Mouse (Mus musculus): ENCODE data around the gene Chst4. TPM values are rescaled to one million over a fixed set of nuclear protein-coding genes. Genes with fewer than 3 reads are reported as not detected.

Gene Chst4
- polyA plus RNA-seq, 1 experiment from 2014 or later = not detected

DNA sequence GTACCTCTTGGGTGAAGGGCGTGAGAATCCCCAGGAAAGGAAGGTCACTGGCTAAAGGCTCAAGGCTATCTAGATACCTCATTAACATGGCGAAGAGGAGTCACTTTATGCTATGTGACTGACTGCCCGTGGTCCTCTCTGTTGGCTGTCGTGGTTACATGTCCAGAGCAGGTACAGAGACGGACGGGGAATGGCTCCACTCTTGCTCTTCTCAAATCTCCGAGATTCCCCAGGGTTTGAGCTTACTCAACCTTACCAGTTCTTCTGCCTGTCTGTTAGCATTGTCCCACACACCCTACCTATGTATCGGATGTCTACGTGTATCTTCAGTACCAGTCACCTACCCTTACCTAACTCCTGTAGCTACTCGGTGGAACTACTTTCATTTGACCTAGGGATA, 39.6 kb downstream of the Chst4 start:
- Histone ChIP-seq H3K36me3 (replicated peaks) (no peaks in the 10 kb centered on the region), H3K4me3 (no peak overlapping the region), H3K4me1 (no peaks in the 10 kb centered on the region), H3K9me3 (no peaks in the 10 kb centered on the region), H3K27ac (replicated peaks) (no peak overlapping the region), H3K27me3 (replicated peaks; ENCODE audit: low read depth, poor library complexity, severe bottlenecking) (no peaks in the 10 kb centered on the region)
- DNase-seq (ENCODE audit: low spot score) = no peak
- whole genome bisulfite sequencing = 87% methylated on average over 10 of the region's 10 CpGs

GRCm38 (mm10) chr8:109998066-109998465, 41.5 kb downstream of the Chst4 start:
- DNase-seq (ENCODE audit: low spot score) = no peak
- no peaks in the 10 kb centered on the region for H3K4me1 ChIP-seq

DNA sequence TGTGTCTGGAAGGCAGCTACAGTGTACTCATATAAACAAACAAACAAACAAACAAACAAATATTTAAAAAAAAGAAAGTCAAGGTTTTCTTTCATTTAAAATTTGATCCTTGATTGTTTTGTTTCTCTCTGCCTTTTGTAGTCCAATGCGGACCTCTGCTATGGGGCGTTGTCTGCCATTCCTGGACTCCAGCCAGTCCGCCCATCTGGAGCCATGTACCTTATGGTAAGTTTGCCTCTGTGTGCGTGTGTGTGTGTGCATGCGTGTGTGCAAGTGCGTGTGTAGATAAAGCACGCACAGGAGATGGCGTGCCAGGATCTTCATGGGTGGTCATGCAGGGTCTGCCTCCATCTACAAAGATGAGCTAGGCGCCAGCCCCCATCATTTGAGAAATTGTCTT, 42.2 kb downstream of the Chst4 start:
- H3K4me1 ChIP-seq = no peaks in the 10 kb centered on the region
- H3K27ac ChIP-seq (replicated peaks) = no peak overlapping the region
- WGBS = 93% methylated on average over 9 of the region's 9 CpGs
- no peaks in the 10 kb centered on the region for H3K27me3 ChIP-seq (replicated peaks; ENCODE audit: low read depth, poor library complexity, severe bottlenecking)
- DNase-seq (ENCODE audit: low spot score) = no peak
- H3K4me3 ChIP-seq = no peak overlapping the region
- no peaks in the 10 kb centered on the region for H3K9me3 ChIP-seq
- H3K36me3 ChIP-seq (replicated peaks) = no peaks in the 10 kb centered on the region

More at GRCm38 (mm10) chr8:109998066-109998465, 41.5 kb downstream of the Chst4 start:
- H3K4me3 ChIP-seq = no peak overlapping the region
- WGBS = 86% methylated on average over 7 of the region's 7 CpGs
- no peak overlapping the region for H3K27ac ChIP-seq (replicated peaks)
- no peaks in the 10 kb centered on the region for H3K36me3 ChIP-seq (replicated peaks)
- H3K27me3 ChIP-seq (replicated peaks; ENCODE audit: low read depth, poor library complexity, severe bottlenecking) = no peaks in the 10 kb centered on the region
- no peaks in the 10 kb centered on the region for H3K9me3 ChIP-seq

- H3K4me1 ChIP-seq = no peaks in the 10 kb centered on the region
- WGBS = 86% methylated on average over 1 of the region's 1 CpGs
- no peak overlapping the region for H3K4me3 ChIP-seq
- H3K9me3 ChIP-seq = no peaks in the 10 kb centered on the region
- DNase-seq (ENCODE audit: low spot score) = no peak
- H3K27ac ChIP-seq (replicated peaks) = no peak overlapping the region
- H3K36me3 ChIP-seq (replicated peaks) = no peaks in the 10 kb centered on the region
- no peaks in the 10 kb centered on the region for H3K27me3 ChIP-seq (replicated peaks; ENCODE audit: low read depth, poor library complexity, severe bottlenecking)
These were observed 46.6 kb downstream of the Chst4 start for GRCm38 (mm10) chr8:109992951-109993350.

DNA sequence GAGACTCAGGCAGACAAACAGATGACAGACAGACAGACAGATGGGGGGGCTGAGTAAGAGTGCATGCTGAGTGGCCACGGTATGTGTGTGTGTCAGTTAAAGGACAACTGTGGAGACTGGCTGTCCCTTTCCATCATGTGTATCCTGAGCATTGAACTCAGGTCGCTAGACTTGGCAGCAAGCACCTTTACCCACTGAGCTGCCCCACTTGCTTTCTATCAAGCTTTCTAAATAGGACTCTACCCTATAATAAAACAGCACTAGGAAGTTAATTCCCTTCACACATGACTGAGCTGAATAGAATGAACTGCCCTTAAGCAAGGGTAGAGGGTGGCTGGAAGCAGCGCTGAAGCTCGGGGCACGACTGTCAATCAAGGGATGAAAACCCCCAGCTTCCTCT, 47.4 kb downstream of the Chst4 start:
- no peak overlapping the region for H3K4me3 ChIP-seq
- 80% methylated on average over 5 of the region's 5 CpGs for WGBS
- no peaks in the 10 kb centered on the region for H3K9me3 ChIP-seq
- no peaks in the 10 kb centered on the region for H3K4me1 ChIP-seq
- no peaks in the 10 kb centered on the region for H3K36me3 ChIP-seq (replicated peaks)
- H3K27me3 ChIP-seq (replicated peaks; ENCODE audit: low read depth, poor library complexity, severe bottlenecking) = no peaks in the 10 kb centered on the region
- no peak for DNase-seq (ENCODE audit: low spot score)
- no peak overlapping the region for H3K27ac ChIP-seq (replicated peaks)

DNA sequence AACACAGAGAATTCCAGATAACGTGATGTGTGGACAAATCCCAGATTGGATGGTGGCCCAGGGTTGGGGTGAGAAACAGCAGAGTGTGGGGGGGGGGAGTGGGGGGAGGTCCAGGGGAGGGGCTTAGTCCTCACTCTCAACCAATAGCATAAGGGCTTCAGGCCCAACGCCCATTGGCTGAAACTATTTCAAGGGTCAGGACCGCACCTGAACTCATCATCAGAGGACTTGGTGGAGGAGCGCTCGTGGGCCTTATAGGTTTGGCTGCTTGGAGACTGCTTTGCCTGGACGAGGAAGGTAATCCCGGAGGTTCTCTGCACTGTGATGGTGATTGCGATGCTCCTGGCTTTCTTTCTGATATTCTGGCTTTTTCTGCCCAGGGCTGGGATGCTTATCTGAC, 49.3 kb downstream of the Chst4 start, which contains the start of gene Tat:
Gene Tat, plus strand, starts transcription at position 214 of the 400 bp plus-strand sequence.
- WGBS = 83% methylated on average over 8 of the region's 8 CpGs
- DNase-seq (ENCODE audit: low spot score) = no peak
- Histone ChIP-seq H3K9me3 (no peaks in the 10 kb centered on the region), H3K36me3 (replicated peaks) (no peaks in the 10 kb centered on the region), H3K27ac (replicated peaks) (no peak within 1 kb of the TSS), H3K4me3 (no peak within 1 kb of the TSS), H3K4me1 (no peaks in the 10 kb centered on the region), H3K27me3 (replicated peaks; ENCODE audit: low read depth, poor library complexity, severe bottlenecking) (no peaks in the 10 kb centered on the region)

DNA sequence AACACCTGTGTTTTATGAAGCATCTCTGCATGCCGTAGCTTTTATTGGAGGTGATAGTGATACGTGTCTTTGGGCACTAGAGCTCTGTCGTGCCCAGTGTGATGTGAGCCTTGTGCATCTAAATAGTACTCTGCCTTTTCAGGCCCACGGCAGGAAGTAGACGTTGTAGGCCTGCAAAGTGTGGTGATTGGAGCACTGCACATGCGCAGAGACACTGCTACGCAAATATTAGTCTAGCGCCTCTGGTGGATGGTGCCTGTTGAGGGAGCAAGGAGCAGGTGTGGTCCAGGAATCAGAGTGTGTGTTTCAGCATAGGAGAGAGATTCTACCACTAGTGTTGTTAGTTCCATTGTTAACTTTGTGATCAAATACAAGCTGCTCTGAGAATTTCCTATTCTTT, 50.4 kb downstream of the Chst4 start:
- DNase-seq (ENCODE audit: low spot score) = no peak
- WGBS = 91% methylated on average over 8 of the region's 8 CpGs
- no peaks in the 10 kb centered on the region for H3K4me1 ChIP-seq
- H3K4me3 ChIP-seq = no peak overlapping the region
- no peak overlapping the region for H3K27ac ChIP-seq (replicated peaks)
- no peaks in the 10 kb centered on the region for H3K9me3 ChIP-seq
- no peaks in the 10 kb centered on the region for H3K27me3 ChIP-seq (replicated peaks; ENCODE audit: low read depth, poor library complexity, severe bottlenecking)
- H3K36me3 ChIP-seq (replicated peaks) = no peaks in the 10 kb centered on the region

DNA sequence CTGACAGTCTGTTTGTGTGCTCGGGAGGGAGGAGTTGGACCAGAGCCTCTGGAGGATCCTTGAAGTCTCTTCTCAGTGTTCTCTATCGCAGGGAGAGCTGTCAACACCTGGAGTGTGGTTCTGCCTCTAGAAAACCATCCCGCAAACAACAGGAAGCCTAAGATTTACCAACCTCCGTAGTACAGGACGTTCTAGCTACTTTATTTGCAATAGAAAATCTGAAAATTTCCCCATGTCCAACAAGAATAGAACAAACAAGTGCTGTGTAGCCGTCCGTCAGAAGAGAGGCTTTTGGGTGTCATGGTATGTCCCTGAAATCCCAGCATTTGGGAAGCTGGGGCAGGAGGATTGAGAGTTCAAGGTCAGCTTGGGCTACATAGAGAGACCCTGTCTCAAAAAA, 51.8 kb downstream of the Chst4 start:
- H3K4me1 ChIP-seq = no peaks in the 10 kb centered on the region
- no peak overlapping the region for H3K27ac ChIP-seq (replicated peaks)
- DNase-seq (ENCODE audit: low spot score) = no peak
- H3K9me3 ChIP-seq = no peaks in the 10 kb centered on the region
- H3K4me3 ChIP-seq = no peak overlapping the region
- H3K27me3 ChIP-seq (replicated peaks; ENCODE audit: low read depth, poor library complexity, severe bottlenecking) = no peaks in the 10 kb centered on the region
- no peaks in the 10 kb centered on the region for H3K36me3 ChIP-seq (replicated peaks)
- WGBS = 84% methylated on average over 7 of the region's 7 CpGs

GRCm38 (mm10) chr8:109986384-109986783, 53.2 kb downstream of the Chst4 start:
- no peak overlapping the region for H3K4me3 ChIP-seq
- no peak for DNase-seq (ENCODE audit: low spot score)
- no peaks in the 10 kb centered on the region for H3K36me3 ChIP-seq (replicated peaks)
- no peak overlapping the region for H3K27ac ChIP-seq (replicated peaks)
- 79% methylated on average over 7 of the region's 7 CpGs for WGBS
- no peaks in the 10 kb centered on the region for H3K4me1 ChIP-seq
- H3K27me3 ChIP-seq (replicated peaks; ENCODE audit: low read depth, poor library complexity, severe bottlenecking) = no peaks in the 10 kb centered on the region
- H3K9me3 ChIP-seq = no peaks in the 10 kb centered on the region

- H3K36me3 ChIP-seq (replicated peaks) = no peaks in the 10 kb centered on the region
- H3K9me3 ChIP-seq = no peaks in the 10 kb centered on the region
- 53% methylated on average over 5 of the region's 5 CpGs for WGBS
- H3K4me1 ChIP-seq = no peaks in the 10 kb centered on the region
- DNase-seq (ENCODE audit: low spot score) = no peak
- H3K27me3 ChIP-seq (replicated peaks; ENCODE audit: low read depth, poor library complexity, severe bottlenecking) = no peaks in the 10 kb centered on the region
- no peak overlapping the region for H3K27ac ChIP-seq (replicated peaks)
- no peak overlapping the region for H3K4me3 ChIP-seq
These were observed 55.6 kb downstream of the Chst4 start for GRCm38 (mm10) chr8:109983944-109984343.

- Histone ChIP-seq H3K27me3 (replicated peaks; ENCODE audit: low read depth, poor library complexity, severe bottlenecking) (no peaks in the 10 kb centered on the region), H3K9me3 (no peaks in the 10 kb centered on the region), H3K36me3 (replicated peaks) (no peaks in the 10 kb centered on the region), H3K4me3 (no peak overlapping the region), H3K27ac (replicated peaks) (no peak overlapping the region), H3K4me1 (no peaks in the 10 kb centered on the region)
- 74% methylated on average over 15 of the region's 15 CpGs for WGBS
- DNase-seq (ENCODE audit: low spot score) = no peak
These were observed 57.0 kb downstream of the Chst4 start for GRCm38 (mm10) chr8:109982386-109983105.

DNA sequence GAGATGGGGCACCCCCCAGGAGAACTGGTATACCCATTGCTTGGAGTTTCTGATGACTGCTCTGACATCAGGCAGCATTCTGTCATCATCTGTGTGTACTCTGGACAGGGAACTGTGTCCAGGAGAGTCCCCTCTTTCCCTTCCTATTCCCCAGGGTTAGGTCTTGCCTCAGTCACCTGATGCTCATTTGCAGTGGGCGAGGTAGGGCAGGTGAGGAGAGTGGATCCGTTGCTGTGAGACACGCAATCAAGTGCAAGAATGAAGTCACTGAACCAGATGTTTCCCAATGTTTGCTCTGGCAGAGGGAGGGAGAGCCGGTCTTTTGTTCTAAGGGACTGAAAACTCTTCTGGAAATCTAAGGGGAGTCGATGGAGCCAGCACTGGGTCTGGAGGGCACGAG, 60.2 kb downstream of the Chst4 start:
- no peaks in the 10 kb centered on the region for H3K4me1 ChIP-seq
- 73% methylated on average over 6 of the region's 6 CpGs for WGBS
- no peaks in the 10 kb centered on the region for H3K27me3 ChIP-seq (replicated peaks; ENCODE audit: low read depth, poor library complexity, severe bottlenecking)
- peaks cover 6% of the 10 kb centered on the region; the same call in 1 of the 2 replicates for H3K9me3 ChIP-seq
- H3K27ac ChIP-seq (replicated peaks) = no peak overlapping the region
- no peaks in the 10 kb centered on the region for H3K36me3 ChIP-seq (replicated peaks)
- no peak for DNase-seq (ENCODE audit: low spot score)
- no peak overlapping the region for H3K4me3 ChIP-seq

Measured in embryonic facial prominence, embryonic 10.5 days (tissue).